Mouse (Mus musculus) lung, postnatal 36 days (tissue): ENCODE measurements around the gene Hrh2.
A peak's percentile ranks its signal among the peaks of the same experiment; 100 is the strongest.

Experiments used
- DNase-seq: peaks from one replicate; pipeline ENCODE4 v3.0.0; 2022; ENCODE audit warnings: mixed read lengths

The Hrh2 gene

DNA sequence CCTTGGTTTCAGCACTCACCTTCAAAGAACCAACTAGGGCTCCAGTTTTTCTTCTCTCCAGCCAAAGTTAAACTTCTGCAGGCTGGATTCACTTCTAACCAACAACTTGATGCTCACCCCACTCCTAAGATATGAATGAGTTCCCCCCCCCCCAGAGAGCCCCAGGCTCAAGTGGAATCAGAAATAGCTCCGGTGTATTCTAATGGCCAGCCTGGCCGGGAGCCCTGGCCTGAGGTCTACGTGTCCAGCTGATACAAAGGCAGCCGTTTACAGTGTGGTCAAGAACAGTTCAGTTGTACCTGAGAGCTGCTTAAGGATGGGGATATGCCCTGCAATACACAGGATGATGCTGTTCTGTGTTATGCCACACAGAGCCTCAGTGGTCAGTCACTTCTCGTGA is 13.3 kb upstream of the Hrh2 start:
- DNase-seq: no peak

DNA sequence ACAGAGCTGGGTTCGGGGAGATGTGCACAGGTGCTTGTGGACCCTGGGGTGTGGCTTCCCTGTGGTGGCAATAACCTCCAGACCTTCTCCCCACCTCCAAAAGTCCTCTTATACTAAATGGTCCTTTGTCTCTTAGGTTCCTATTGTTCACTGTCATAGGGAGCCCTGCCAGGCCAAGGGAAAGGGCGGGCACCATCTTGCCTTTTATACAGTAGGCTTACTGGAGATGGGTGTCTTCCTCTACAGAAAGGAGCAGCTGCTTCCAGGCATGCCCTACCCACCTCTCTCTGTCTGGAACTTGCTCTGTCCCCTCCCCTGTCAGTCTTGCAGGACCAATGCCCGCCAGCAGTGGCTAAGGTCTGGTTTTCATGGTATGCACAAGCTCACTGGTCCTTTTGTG is 12.0 kb upstream of the Hrh2 start:
- no peak for DNase-seq

DNA sequence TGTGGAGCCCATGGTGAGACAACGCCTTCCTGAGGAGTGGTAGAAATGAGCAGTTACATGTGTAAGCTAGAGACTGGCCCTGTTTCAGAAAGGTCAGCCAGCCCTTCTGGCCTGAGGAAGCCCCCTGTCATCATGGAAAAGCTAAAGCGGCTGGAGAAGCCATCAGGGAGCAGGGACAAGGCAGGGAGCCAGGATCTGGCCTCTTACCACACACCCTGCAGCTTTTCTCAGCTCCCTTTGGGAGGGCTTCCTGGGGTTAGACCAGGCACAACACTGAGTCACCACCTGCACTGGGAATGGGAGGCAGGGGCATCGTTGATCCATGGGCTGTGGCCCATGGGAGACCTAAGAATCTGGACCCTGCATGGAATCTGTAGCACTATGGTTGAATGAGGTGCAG is 11.5 kb upstream of the Hrh2 start:
- DNase-seq: peak; percentile 12

DNA sequence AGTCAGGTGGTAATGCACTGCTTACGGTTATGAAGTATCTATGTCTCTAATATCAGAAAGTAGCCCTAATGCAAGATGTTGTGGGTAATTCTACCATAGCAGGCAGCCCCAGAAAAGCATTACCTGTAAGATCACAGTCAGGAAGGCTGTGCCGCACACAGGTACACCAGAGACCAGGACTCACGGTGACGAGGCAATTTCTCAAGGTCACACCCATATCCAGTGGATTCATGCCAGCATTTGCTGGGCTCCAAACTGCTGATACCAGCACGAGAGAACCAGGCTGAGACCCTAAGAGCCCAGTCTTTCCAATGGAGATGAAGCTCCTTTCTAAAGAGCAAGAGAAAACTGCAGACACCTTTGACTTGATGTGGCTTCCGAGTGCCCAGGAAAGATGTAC is 10.6 kb upstream of the Hrh2 start:
- no peak for DNase-seq

DNA sequence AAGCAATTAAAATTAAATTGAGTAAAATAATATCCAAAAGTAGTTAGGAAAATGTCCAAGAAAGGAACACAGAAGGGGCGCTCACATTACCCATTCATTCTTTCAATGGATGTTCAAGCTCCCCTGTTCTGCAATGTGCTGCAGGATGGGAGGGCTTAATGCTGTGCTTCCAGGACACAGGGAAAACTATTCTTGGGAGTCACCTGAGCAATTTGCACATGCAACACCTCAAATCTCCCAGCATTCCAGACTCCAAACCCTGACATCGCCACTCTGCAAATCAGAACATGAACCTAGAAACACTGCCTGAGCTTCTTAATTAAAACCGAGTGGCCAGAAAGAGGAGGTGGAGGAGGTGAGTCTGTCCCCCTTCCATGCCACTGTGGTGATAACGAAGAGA is 10.0 kb upstream of the Hrh2 start:
- DNase-seq: no peak

DNA sequence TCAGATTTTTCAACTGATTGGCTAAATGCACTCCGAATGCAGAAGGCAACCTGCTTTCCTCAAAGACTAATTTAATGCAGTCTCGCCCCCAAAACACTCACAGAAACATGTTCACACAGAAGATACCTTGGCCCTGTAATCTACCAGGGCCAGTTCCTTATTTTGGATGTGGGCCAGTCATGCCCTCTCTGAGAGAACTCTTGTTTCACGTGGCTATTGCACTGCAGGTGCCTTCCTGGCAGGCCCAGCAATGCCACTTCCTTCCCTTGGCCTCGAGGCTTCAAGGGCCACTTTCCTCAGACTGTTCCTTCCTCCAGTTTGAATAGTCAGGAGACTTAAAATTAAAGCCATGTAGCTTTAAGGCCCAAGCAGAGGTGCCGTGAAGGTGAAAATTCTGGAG is 5.5 kb upstream of the Hrh2 start:
- no peak for DNase-seq

DNA sequence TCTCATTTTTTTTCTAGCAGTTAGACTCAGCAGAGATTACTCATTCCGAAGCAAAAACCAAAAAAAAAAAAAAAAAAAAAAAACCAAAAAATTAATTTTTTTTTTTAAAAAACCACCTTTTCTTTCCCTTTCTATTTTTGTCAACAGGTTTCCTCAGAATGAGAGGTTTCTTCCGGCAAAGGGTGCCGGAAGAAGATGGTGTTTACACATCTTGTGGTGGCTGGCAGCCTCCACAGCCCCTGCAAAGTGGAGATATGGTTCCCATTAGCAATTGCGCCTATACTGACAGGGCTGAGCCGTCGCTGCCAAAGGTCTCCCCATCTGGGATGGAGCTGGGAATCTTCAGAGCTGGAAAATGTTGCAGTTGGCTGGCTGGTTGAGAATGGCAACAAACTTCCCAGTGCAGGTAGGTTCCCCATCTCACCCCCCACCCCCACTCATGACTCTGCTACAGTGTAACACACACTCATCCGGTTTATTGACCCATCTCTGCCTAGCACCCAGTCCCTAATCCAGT is 3.7 kb upstream of the Hrh2 start:
- no peak for DNase-seq

DNA sequence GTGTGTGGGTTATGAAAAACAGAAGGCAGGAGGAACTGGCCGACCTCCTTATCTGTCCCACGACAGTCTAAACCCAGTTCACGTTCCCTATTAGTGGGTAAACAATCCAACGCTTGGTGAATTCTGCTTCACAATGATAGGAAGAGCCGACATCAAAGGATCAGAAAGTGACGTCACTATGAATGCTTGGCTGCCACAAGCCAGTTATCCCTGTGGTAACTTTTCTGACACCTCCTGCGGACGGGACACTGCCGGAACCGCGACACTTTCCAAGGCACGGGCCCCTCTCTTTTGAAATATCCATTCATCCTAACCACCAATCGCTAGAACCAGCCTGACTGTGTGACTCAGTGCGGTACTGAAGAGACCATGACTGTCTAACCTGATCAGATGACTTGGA is 2.0 kb upstream of the Hrh2 start:
- no peak for DNase-seq

DNA sequence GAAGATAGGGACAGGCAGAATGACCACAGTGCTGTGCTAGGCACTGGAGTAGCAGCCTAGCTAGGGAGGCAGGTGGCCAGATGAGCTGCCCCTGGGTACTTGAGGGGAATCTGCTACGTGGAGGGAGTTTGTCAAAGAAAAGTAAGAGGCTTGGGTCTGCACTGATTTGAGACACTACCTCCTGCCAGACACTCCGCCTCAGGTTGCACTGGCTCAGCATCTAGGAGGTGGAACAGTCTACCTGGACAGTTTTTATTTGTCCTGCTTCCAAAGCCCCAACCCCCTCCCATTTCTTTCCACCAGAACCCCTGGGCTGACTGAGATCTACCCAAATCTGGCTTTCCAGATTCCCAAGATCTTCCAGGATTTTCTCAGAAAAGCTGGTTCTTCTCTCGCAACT is 748 bp upstream of the Hrh2 start:
- no peak for DNase-seq

DNA sequence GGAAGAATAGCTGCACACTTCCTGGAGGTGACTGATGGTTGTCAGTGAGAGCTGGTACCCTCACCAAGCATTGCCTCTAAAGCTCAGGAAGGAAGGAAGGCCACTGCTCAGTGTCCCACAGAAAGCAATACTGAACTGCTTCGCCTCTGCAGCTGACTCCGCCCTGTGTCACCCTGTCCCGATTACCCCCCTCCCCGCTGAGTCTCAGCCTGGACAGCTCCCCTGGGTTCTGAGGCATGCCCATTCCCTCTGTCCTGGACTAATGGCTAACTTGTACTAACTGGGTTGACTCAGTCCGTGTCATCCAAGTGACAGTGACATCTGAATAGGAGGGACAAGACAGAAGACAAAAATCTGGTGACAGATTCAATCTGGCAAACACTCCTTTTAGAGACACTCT is 1.7 kb downstream of the Hrh2 start:
- DNase-seq: no peak

DNA sequence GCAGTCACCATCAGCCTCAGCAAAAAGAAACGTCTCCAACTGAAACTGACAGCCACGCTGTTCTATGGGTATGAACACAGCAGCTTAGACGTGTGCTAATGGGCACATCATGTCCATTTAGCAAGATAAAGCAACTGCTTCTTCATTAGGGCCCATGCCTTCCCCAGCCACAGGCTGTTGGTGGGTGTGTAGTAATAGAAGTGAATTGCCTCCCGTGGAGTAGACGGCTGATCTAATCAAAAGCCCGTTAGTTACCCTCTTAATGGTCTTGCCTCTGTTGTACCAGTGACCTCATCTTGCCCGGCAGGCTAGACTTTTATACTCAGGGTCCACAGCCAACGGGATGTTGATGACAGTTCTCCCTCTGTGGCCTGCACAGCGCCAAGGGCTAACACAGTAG is 7.1 kb downstream of the Hrh2 start:
- no peak for DNase-seq

DNA sequence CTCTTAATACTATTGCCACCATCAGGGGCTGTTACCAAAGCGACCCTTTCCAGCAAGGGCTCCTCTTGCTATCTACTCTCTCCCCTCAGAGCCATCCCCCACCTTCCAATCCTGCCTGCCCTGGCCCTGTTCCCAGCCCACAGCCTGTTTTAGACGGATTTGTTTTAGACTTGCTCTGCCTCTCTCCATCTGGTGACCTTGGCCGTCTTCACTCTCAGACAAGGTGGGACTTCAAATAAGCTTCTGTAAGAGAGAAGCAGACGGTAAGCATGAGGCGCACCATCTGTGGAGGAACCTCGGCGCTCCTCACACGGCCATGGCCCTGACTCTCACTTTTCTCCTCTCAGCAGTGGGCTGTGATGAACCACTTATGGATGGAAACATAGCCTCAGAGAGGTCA is 10.5 kb downstream of the Hrh2 start:
- no peak for DNase-seq

DNA sequence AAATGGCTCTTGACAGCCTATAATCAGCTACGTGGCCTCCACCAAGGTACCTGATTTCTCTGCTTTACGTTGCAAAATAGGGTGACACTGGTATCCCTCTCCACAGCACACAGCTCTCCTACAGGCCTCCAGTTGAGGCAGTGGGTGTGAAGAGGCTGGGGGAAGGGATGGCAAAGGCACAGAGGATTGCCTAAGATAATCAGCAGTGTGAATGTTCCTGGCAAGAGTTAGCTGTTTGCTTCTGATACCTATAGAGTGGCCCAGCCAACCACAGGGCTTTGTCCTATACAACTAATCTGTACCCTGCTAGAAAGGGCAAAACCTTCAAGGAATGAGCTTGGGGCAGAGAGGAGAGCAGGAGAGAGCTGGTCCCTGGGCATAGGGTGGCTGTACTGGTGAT is 11.5 kb downstream of the Hrh2 start:
- no peak for DNase-seq

DNA sequence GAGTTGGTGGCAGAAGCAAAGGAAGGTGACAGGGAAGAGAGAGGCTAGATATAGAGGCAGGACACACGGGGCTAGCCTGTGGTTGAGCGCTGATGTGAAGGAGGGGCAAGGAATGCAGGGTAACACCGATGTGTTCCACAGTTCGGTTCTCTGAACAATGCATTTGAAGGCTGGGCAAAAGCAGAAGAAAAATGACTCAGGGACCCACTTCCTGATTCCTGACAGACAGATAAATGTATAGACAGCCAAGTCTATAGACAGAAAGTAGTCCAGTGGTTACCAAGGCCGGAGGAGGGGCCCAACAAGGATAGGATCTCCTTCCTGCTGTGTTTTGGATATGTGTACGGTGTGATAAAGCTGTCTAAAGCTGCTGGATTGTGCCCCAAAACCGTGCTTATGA is 13.3 kb downstream of the Hrh2 start:
- DNase-seq: no peak

DNA sequence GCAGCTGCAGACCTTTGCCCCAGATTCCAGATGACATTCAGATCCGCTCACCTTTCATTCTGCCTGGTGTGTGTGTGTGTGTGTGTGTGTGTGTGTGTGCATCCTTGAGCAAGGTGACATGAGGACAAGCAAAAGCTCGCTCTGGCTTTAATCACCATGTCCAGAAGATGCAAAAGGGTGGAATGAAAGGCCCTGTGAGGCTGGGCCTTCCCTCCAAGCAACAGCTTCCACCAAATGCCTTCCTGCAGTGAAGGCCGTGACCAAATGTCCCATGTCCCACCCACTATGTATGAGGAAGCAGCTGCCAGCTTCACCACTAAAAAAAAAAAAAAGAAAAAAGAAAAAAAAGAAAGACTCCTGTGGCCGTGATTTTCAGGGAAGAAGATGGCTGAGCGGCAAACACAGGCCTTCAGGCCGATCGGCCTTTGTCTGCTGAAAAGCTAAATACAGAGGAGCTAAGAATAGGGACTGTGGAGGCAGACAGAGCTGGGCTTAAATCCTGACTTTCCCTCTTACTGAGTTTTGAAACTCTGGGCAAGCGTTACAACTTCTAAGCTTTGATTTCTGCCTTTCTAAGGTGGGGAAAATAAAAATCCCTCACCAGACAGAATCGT is 14.3 kb downstream of the Hrh2 start:
- DNase-seq: no peak

DNA sequence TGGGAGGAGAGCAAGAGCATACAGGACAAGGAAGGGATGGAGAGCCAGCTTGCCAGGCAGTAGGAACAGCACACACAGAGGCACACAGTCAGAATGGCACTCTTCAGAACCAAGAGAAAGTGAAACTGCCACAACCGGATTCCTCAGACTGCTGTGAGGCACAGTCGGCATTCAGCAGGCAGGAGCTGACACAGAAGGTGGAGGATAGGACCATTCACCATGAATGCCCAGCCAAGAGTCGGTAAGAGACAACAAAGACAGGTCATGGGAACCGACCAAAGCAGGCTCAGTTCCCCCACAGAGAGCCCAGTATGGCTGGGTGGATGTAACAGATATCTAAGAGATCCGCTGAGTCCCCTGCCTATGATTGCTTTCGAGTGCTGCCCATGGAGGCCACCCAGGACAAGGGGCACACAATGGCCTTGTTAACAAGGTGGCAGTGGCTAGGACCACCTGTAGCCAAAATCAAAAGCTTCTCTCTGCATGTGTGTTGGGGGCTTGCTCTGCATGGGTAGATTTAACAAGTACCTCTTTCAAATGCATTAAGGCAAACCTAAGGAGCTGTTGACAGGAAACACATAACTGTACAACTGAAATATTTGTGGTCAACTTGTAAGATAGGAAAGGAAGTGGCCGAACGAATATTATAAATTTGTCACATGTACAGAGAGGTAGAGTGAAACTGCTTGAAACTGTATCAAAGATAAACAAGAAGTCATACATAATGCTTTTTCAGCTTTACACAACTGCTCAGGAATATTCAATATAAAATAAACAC is 17.7 kb downstream of the Hrh2 start:
- peak; percentile 29 for DNase-seq

DNA sequence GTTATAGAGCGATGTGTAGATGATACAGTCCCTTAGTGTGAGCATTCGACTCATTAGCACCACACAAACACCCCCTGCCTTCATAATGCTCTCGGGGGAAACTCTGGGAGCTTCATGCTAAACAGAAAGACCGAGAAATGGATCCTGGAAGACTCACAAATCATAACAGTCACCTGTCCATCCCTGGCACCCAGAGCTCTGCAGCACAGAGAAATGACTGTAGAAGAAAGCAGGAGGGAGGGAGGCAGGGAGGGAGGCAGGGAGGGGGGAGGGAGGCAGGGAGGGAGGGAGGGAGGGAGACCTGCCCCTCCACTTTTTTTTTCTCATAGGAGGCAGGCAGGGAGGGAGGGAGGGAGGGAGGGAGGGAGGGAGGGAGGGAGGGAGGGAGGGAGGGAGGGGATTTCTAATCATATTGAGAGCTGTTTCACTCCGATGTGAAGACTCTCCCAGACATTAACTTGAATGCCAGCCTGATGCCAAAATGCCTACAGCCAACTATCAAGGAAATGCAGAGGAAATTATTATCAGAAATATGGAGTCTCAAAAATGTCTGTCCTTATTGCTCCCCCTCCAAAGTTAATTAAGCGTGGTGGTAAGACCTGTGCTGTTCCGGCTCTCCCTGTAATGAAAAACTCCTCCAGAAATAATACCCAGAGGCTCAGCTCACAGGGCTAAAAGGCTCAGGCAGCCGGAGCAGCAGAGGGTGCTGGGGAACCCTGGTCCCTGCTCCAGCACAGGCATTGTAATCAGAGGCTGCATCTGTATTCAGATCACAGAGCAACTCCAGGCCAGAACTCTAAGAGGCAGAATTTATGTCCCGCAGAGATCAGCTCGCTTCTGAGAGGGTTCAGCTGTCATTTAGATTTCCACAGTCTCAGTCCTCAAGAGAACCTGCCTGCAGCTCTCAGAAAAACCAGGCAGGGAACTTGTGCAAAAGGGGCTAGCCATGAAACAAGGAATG is 19.9 kb downstream of the Hrh2 start:
- no peak for DNase-seq

DNA sequence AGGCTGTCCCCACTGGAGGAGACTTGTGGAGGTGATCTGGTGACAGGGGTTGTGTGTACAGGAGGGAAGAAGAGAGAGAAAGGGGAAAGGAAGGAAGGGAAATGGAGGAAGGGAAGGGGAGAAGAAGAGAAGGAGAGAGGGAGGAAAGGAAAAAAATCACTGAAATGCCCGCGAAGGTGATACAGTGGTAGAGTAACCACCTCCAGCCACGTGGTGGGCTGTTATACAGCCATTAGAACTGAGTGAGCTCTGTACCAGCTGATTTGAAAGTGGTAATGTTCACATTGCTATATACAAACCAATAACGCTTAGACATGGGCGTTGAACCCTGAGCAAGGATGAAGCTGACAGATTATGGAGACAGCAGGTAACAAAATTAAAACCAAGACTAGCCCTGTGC is 20.6 kb downstream of the Hrh2 start:
- DNase-seq: no peak

DNA sequence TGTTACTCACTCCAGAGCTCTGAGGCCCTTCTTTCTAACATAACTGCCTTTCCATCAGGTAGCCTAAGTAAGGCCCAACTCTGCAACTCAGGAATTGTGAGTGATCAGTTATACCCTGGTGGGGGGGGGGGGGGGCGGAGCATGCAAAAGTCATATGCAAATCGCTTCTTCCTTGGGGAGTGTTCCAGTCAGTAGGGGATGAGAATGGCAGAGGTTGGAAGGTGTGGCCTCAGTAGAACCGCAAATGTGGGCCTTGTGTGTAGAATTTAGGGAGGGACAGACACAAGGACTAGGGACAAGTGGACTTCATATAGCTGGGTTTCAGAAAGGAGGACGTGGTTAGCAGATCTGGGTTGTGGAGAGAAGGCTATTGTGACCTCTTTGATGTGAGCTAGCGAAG is 23.3 kb downstream of the Hrh2 start:
- DNase-seq: no peak

DNA sequence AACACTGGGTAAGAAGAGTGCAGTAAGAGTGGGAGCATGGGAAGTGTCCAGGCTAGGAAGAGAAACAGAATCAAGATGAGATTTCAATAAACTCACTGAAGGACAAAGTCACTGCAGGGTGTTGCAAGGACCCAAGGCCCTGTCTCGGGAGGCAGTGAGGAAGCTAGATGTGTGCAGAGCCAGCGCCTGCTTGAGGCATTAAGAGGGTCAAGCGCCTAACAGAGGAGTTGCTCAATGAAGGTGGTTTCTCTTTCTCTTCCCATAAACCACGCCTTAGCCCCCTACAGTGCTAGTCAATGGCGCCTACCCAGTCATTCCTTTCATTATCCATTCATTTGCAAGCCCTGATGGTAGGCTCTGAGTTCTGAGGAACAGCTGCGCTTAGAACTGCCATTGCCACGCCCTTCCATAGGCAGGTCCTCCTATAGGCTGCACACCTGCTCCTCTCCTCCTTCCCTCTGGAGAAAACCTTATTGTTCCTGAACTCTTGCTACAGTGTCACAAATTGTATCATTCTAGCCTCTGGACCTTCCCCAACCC is 23.9 kb downstream of the Hrh2 start:
- no peak for DNase-seq

DNA sequence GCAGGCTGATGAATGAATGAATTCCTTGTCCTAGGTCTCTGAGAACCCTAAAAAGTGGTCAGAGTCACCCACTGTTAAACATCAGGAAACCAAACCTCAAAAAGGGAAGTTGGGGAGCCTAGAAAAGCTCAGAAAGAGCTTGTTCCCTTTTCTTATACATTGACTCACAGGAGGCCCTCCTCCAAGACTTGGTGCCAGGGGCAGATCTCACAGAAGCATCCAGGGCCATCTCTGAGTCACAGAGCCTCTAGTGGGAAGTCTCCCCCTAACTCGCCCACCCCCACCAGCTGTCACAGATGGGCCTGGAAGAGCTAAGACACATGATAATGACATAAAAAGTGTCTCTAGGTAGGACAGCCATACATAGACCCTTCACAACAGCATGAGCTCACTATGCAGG is 26.4 kb downstream of the Hrh2 start:
- peak; percentile 41 for DNase-seq

DNA sequence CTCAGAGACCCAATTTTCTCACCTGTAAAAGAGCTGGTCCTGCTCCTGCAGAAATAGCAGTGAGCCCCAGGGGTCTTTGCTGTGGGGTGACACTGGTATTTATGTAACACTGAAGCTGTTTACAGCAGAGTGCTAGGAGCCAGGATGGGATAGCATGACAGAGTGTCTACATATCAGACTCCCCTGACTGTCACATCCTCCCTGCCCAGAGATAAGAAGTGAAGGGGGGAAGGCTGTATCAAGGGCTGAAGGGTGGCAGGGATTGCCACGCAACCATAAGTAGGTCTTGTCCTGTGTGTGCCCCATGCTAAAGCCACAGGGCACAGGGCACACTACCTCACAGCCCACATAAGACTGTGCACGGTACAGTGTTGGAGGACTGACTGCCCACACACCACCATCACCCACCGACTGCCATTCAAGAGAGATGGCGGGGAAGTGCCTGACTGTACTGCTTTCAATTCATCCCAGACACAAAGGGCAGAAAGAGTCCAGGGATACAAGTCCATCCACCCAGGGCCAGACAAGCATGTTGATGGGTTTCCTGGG is 29.8 kb downstream of the Hrh2 start:
- DNase-seq: no peak
